Mouse (Mus musculus): ENCODE results near the gene Zfp651.

DNA sequence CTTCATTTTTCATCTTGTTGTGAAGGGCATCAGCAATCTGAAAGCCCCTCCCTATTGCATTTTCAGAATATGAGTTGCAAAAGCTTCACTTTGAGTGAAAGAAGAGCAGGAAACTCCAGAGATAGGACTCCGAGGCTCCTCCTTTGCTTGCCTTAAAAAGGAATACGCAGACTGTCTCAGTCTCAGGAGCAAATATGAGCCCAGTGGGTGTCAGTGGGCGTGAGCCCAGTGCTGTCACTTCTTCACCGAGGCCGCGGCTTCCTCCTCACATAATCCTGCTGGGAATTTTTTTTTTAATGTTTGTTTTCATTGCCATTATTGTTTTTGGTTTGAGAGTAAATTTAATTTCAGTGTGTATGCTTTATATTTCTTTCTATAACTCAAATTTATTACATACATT is 18.6 kb upstream of the Zfp651 start:
- TF ChIP-seq POLR2A (IDR thresholded peaks at IDR 0.05; ENCODE audit: borderline replicate concordance, insufficient read depth, low read length) (no peak), CTCF (IDR thresholded peaks at IDR 0.05; ENCODE audit: borderline replicate concordance, insufficient read depth, low read depth, low read length) (no peak)
